Mouse (Mus musculus): ENCODE measurements around the gene Kif26a. TPM values are rescaled to one million over a fixed set of nuclear protein-coding genes. Genes with fewer than 3 reads are reported as not detected.

Gene Kif26a
- total and polyA plus RNA-seq, 3 experiments, result 7.3 to 12.0 (median 10.7) TPM

DNA sequence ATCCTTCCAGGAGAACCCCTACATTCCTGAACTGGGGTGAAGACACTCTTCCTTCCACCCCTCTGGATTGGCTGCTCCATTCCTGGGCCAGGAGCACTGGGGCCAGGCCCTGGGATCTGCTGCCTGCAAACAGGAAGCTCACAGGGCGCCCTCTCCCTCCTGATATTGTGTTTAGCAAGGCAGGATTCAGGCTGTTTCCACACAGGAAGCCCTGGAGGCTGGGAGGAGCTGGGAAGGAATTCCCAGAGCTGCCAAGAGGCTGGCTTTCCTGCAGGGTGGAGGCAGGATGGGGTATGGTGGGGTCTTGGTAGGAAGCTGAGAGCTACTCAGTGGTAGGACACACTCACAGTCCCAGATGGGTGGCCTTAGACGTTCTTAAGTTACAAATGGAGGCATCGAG lies 38.4 kb downstream of the Kif26a start:
- peak; percentile 80 to 87 for DNase-seq
- H3K4me3 ChIP-seq, result no peak overlapping the region
- 35% methylated on average over 3 of the region's 3 CpGs for WGBS
- no peaks in the 10 kb centered on the region for H3K79me2 ChIP-seq (replicated peaks; ENCODE audit: control insufficient read depth, insufficient read depth, low read length)
- H3K36me3 ChIP-seq (ENCODE audit: control insufficient read depth, insufficient read depth, low read length), result no peaks in the 10 kb centered on the region
- intact Hi-C loops (cut with DNase I), result loop anchor here (1.0 kb wide), 1 partner anchor 37 kb away; no protein-coding TSS in a partner anchor
- peak; percentile 49 for TF ChIP-seq CTCF (IDR thresholded peaks at IDR 0.05)
- TF ChIP-seq POLR2A (IDR thresholded peaks at IDR 0.05; ENCODE audit: insufficient read depth, low read depth, low read length), result peak; percentile 64
- peak; percentile 95 for TF ChIP-seq EP300 (IDR thresholded peaks at IDR 0.05; ENCODE audit: insufficient read depth, low read depth, low read length)
- H3K27ac ChIP-seq, result peak overlapping the region; percentile 91
- 0 out of 2 replicates have a peak overlapping the region, but pooled peaks have one; percentile 20 for H3K9ac ChIP-seq (ENCODE audit: low read depth, low read length)
- H3K4me1 ChIP-seq (ENCODE audit: control insufficient read depth, insufficient read depth, low read length), result peaks cover 30% of the 10 kb centered on the region
- no peaks in the 10 kb centered on the region for H3K27me3 ChIP-seq (ENCODE audit: control insufficient read depth, insufficient read depth, low read length)

DNA sequence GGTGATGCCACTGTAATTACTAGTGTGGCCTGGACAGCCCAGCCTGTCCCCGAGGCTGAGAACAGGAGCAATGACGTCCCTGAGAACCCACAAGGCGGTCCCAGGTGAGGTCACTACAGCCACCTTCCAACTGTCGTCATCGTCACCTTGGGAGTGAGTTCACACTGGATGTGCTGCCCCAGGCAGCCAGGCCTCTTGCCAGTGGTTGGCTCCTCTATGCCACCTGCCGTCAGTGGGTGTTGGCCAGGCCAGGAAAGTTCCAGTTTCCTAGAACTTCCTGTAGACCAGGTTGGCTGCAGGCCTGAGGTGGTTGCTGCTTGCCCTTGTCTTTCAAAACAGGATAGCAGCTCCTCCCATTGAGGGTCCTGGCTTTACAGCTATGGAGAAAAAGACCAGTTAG lies 40.9 kb downstream of the Kif26a start:
- Histone ChIP-seq H3K27me3 (ENCODE audit: control insufficient read depth, insufficient read depth, low read length) (no peaks in the 10 kb centered on the region), H3K79me2 (replicated peaks; ENCODE audit: control insufficient read depth, insufficient read depth, low read length) (no peaks in the 10 kb centered on the region), H3K4me3 (no peak overlapping the region), H3K4me1 (ENCODE audit: control insufficient read depth, insufficient read depth, low read length) (peaks cover 24% of the 10 kb centered on the region), H3K36me3 (ENCODE audit: control insufficient read depth, insufficient read depth, low read length) (no peaks in the 10 kb centered on the region), H3K27ac (no peak overlapping the region), H3K9ac (ENCODE audit: low read depth, low read length) (no peak overlapping the region)
- 62% methylated on average over 6 of the region's 6 CpGs for WGBS
- no peak for TF ChIP-seq POLR2A (IDR thresholded peaks at IDR 0.05; ENCODE audit: insufficient read depth, low read depth, low read length)
- no peak for TF ChIP-seq EP300 (IDR thresholded peaks at IDR 0.05; ENCODE audit: insufficient read depth, low read depth, low read length)
- TF ChIP-seq CTCF (IDR thresholded peaks at IDR 0.05), result 0 out of 2 replicates have a peak, but pooled peaks have one; percentile 3
- intact Hi-C loops (cut with DNase I), result no loop called here
- DNase-seq, result no peak

DNA sequence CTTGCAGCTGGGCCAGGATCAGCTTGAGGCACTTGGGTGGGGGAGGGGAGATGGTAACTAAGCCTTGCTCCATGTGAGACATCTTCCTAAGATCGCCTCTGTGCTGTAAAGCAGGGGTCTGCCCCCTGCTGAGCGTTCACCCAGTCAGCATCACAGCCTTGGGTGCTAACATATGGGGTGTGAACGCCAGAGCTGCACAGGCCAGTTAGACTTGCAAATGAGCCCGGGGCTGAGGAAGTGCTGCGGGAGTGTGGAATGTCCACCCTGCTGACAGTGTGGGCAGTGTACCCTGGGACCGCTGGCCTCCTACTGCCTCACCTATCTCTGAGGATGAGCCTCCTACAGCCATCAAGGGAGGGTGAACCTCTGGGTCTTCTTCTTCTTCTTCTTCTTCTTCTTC lies 45.7 kb downstream of the Kif26a start:
- no peak overlapping the region for H3K9ac ChIP-seq (ENCODE audit: low read depth, low read length)
- 28% methylated on average over 6 of the region's 6 CpGs for WGBS
- peaks cover 7% of the 10 kb centered on the region for H3K4me1 ChIP-seq (ENCODE audit: control insufficient read depth, insufficient read depth, low read length)
- intact Hi-C loops (cut with DNase I), result no loop called here
- TF ChIP-seq CTCF (IDR thresholded peaks at IDR 0.05), result no peak
- no peak for TF ChIP-seq EP300 (IDR thresholded peaks at IDR 0.05; ENCODE audit: insufficient read depth, low read depth, low read length)
- TF ChIP-seq POLR2A (IDR thresholded peaks at IDR 0.05; ENCODE audit: insufficient read depth, low read depth, low read length), result no peak
- no peaks in the 10 kb centered on the region for H3K36me3 ChIP-seq (ENCODE audit: control insufficient read depth, insufficient read depth, low read length)
- no peaks in the 10 kb centered on the region for H3K27me3 ChIP-seq (ENCODE audit: control insufficient read depth, insufficient read depth, low read length)
- no peak overlapping the region for H3K4me3 ChIP-seq
- H3K79me2 ChIP-seq (replicated peaks; ENCODE audit: control insufficient read depth, insufficient read depth, low read length), result no peaks in the 10 kb centered on the region
- no peak for DNase-seq
- no peak overlapping the region for H3K27ac ChIP-seq

DNA sequence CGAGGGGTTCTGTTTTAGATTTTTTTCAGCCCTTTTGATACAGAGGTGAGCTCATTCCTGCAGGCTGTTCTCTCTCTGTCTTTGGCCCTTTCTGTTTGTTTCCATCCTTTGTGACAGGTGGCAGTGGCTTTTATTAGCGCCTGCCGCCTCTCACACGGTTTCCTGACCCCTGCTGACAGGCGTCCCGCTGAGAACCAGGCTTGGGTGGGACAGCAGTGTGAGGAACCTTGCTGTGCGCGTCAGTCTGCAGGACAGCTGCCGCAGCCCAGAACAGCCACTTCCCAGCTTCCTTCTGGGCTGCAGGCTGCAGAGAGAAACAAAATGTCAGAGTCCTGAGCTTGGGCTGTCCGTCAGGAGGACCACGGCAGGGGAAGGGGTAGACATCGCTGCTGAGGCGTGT lies 49.0 kb downstream of the Kif26a start:
- intact Hi-C loops (cut with DNase I), result no loop called here
- Histone ChIP-seq H3K9ac (ENCODE audit: low read depth, low read length) (peak overlapping the region; percentile 27; the same call in 1 of the 2 replicates), H3K36me3 (ENCODE audit: control insufficient read depth, insufficient read depth, low read length) (no peaks in the 10 kb centered on the region), H3K27ac (no peak overlapping the region), H3K4me3 (no peak overlapping the region), H3K79me2 (replicated peaks; ENCODE audit: control insufficient read depth, insufficient read depth, low read length) (no peaks in the 10 kb centered on the region), H3K27me3 (ENCODE audit: control insufficient read depth, insufficient read depth, low read length) (no peaks in the 10 kb centered on the region), H3K4me1 (ENCODE audit: control insufficient read depth, insufficient read depth, low read length) (peaks cover 5% of the 10 kb centered on the region)
- 11% methylated on average over 13 of the region's 13 CpGs for WGBS
- no peak for TF ChIP-seq POLR2A (IDR thresholded peaks at IDR 0.05; ENCODE audit: insufficient read depth, low read depth, low read length)
- no peak for TF ChIP-seq EP300 (IDR thresholded peaks at IDR 0.05; ENCODE audit: insufficient read depth, low read depth, low read length)
- TF ChIP-seq CTCF (IDR thresholded peaks at IDR 0.05), result no peak
- DNase-seq, result no peak

DNA sequence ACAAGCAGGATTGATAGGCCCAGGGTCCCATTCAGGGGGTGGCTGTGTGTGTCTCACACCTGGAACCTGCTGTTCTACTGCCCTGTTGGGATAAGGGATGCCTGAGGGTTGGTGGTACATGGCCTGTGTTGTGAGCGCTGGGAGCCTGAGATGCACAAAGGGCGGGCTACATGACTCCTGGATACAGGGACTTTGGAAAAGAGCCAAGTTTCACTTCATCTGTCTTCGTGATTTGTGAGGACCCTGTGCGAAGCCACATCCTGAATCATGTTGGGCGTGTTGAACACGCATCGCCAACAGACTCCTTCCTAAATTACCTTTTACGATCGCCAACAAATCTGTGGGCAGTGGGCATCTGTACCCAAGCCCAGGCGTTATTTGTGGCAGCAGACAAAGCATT lies 50.6 kb downstream of the Kif26a start:
- WGBS, result 85% methylated on average over 10 of the region's 10 CpGs
- intact Hi-C loops (cut with DNase I), result no loop called here
- no peak overlapping the region for H3K27ac ChIP-seq
- peaks cover 8% of the 10 kb centered on the region for H3K4me1 ChIP-seq (ENCODE audit: control insufficient read depth, insufficient read depth, low read length)
- H3K79me2 ChIP-seq (replicated peaks; ENCODE audit: control insufficient read depth, insufficient read depth, low read length), result no peaks in the 10 kb centered on the region
- H3K4me3 ChIP-seq, result no peak overlapping the region
- H3K27me3 ChIP-seq (ENCODE audit: control insufficient read depth, insufficient read depth, low read length), result no peaks in the 10 kb centered on the region
- no peaks in the 10 kb centered on the region for H3K36me3 ChIP-seq (ENCODE audit: control insufficient read depth, insufficient read depth, low read length)
- H3K9ac ChIP-seq (ENCODE audit: low read depth, low read length), result no peak overlapping the region
- no peak for DNase-seq
- TF ChIP-seq EP300 (IDR thresholded peaks at IDR 0.05; ENCODE audit: insufficient read depth, low read depth, low read length) (no peak), POLR2A (IDR thresholded peaks at IDR 0.05; ENCODE audit: insufficient read depth, low read depth, low read length) (no peak), CTCF (IDR thresholded peaks at IDR 0.05) (no peak)

DNA sequence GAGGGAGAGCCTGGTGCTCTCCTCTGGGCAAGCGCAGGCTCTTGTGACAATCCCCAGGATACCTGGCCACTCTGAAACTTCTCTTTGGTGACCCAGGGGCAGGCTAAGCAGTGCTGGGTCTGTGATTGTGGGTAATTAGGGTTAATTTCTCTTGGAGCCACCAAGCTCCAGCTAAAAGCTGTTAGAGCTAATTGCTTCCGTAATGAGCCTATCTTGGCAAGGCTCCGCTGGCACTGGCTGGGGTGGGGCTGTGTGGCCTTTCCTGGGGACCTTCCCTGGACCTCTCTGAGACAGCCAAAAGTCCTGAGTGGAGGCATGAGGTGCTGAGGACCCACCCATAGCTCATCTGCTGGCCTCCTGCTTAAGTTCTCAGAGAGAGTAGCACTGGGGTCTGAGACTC lies 53.4 kb downstream of the Kif26a start:
- intact Hi-C loops (cut with DNase I), result no loop called here
- WGBS, result 47% methylated on average over 3 of the region's 3 CpGs

More for the DNA sequence above, 53.4 kb downstream of the Kif26a start:
- TF ChIP-seq CTCF (IDR thresholded peaks at IDR 0.05), result no peak
- TF ChIP-seq EP300 (IDR thresholded peaks at IDR 0.05; ENCODE audit: insufficient read depth, low read depth, low read length), result no peak
- TF ChIP-seq POLR2A (IDR thresholded peaks at IDR 0.05; ENCODE audit: insufficient read depth, low read depth, low read length), result no peak
- H3K27me3 ChIP-seq (ENCODE audit: control insufficient read depth, insufficient read depth, low read length), result no peaks in the 10 kb centered on the region
- no peak overlapping the region for H3K9ac ChIP-seq (ENCODE audit: low read depth, low read length)
- peaks cover 8% of the 10 kb centered on the region for H3K4me1 ChIP-seq (ENCODE audit: control insufficient read depth, insufficient read depth, low read length)
- H3K36me3 ChIP-seq (ENCODE audit: control insufficient read depth, insufficient read depth, low read length), result no peaks in the 10 kb centered on the region
- H3K27ac ChIP-seq, result no peak overlapping the region
- no peaks in the 10 kb centered on the region for H3K79me2 ChIP-seq (replicated peaks; ENCODE audit: control insufficient read depth, insufficient read depth, low read length)
- no peak overlapping the region for H3K4me3 ChIP-seq
- no peak for DNase-seq
